Mouse (Mus musculus) ES-Bruce4 (cell line): ENCODE results near the gene Nme4.

Source experiments
- CTCF ChIP-seq: IDR thresholded peaks from one replicate; pipeline ENCODE4 v1.8.1; 2011; ENCODE audit warnings: low read depth, low read length
- EP300 ChIP-seq: IDR thresholded peaks from 2 replicates; pipeline ENCODE4 v1.6.1; 2011; ENCODE audit warnings: low read depth, low read length; ENCODE audit not compliant: insufficient read depth
- POLR2A ChIP-seq: IDR thresholded peaks from one replicate; pipeline ENCODE4 v1.8.1; 2011; ENCODE audit warnings: low read length; ENCODE audit not compliant: insufficient read depth

DNA sequence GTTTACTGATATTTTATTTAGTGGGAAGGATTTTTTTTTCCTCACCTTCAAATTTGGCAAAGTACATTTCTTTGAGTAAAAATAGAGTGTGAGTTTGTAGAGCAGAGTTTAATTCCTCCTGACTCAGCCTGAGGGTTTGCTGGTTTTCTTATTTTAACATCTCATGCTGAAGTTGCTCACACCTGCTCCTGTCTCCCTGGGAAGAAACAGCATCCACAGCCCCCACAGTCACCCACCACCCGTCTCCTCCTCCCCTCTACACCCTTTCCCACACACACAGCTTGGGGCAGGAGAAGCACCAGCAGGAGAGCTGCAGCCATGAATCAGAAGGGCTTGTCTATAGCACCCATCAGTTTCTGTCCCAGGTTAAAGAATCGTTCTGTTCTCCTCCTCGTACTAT is 20.2 kb downstream of the Nme4 start:
- TF ChIP-seq CTCF: no peak
- TF ChIP-seq POLR2A: no peak
- TF ChIP-seq EP300: no peak
